Mouse (Mus musculus): Measurements from ENCODE around the gene Uck2.
A peak's percentile ranks its signal among the peaks of the same experiment; 100 is the strongest.

The Uck2 gene

DNA sequence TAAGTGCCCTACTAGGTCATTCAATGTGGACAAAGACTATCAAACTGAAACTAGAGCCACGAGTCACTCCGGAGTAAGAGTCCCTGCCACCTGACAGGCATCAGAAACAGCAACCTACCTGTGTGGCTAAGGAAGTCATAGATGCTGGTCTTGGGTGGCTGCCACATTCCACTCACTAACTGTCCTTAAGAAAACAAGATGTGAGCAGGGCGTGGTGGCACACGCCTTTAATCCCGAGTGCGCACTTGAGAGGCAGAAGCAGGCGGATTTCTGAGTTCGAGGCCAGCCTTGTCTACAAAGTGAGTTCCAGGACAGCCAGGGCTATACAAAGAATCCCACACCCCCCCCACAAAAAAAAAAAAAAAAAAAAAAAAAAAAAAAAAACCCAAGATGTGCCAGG lies 35.2 kb downstream of the Uck2 start:
- DNase-seq = no peak

DNA sequence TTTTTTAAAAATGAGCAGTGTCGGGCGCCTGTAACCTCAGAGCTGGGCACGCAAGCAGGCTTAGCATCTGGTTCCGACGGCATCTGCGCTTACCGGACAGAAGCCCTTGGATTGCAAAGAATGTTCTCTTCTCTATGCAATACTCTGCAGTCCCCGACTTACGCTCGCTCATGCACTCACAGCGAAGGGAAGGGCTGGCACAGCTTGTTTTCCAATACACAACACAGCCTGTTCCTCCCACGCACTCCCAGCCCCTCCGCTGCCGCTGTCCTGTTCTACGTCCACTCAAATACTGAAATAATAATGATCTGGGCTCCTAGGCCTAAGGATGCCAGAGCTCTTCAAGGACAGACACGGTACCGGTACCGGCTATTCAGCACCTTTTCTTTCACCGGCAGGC lies 35.9 kb downstream of the Uck2 start:
- DNase-seq = no peak

DNA sequence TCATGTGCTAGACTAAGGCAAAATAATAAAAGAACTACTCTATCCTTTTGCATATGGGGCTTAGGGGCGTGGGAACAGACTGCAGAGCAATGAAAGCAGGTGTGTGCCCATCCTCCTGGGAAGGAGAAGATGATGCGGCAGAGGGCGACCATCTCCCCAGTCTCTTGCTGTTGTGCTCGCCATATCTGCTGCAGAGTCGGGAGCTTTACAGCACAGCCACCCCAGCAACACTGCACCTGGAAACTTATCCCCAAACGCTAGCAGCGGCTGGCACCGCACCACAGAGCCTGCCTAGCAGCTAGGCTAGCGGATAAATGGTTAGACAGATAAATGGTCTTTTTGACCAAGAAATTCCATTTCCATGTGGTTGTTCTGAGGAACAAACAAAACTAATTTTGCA lies 37.2 kb downstream of the Uck2 start:
- peak; percentile 48 to 64 for DNase-seq

DNA sequence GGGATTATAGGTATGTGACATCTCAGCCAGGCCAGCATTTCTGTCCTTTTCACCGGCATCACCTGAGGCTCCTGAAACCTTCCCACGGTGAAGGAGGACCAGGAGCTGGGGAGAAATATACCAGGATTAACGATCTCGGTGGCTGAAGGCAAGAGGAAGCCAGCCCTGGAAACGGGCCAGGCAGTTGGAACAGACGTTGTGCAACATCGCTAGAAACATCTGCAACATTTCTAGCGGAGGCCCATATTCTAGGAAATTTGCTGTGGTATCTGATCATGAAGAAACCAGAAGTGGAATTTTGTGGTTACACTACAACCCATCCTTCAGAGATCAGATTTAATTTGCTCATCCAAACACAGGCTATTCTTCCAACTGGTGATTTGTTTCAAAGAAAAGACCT lies 38.1 kb downstream of the Uck2 start:
- DNase-seq = peak; percentile 34 to 38

DNA sequence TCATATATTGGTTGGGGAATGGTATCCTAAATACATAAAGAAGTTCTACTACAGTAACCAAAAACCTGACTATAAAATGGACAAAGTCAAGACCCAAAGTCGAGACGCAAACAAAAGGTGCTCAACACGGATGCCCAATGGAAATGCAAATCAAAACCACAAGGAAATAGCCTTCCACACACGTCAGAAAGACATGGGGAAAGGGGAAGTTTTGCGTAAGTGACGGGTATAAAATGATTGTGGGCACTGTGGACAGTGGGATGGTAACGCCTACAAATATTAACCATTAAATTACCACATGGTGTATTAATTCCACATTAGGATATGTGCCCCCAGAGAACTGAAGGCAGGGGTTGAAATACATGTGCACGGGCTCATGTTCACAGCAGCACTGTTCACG lies 38.8 kb downstream of the Uck2 start:
- no peak for DNase-seq

DNA sequence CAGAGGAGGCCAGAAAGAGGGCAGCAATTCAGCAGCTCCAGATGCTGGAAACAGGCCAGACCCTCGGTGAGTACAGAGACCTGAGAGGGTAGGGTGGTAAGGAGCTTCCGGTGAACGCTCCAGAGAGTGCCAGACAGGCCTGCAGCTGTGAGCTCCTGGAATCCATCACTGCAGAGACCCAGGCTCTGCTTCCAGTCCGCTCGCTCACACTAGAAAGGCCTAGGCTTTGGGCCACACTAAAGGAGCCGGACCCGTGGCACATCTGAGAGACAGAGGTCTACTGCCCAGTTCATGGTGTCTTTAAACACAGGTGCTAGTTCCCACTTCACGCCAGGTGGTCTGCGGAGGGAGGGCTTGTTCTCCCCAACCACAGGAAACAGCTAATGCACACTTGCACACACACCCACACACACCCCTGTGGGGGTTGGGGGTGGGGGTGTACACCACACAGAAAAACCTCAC lies 39.9 kb downstream of the Uck2 start:
- peak; percentile 83 to 87 for DNase-seq

DNA sequence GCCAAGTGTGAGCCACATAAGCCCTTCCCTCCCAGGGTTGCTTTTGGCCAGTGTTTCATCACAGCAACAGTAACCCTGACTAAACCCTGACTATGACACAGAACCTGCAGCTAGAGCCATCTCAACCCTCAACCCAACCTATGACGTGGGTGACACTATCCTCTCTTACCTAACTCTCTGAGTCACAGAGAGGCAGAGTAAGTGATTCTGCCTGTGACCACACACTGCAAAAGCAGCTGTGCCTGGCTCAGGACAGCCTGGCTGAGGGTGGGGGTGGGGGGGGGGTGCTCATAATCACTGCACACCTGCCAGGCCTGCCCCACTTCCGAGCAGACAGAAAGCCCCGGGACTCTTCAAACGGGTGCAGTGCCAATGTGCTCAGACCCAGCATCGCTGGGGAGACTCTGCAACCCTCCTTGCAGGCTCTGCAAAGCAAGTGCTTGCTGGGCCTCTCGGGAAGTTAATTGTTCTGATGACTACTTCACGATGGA lies 42.9 kb downstream of the Uck2 start:
- DNase-seq = peak; percentile 73 to 84

DNA sequence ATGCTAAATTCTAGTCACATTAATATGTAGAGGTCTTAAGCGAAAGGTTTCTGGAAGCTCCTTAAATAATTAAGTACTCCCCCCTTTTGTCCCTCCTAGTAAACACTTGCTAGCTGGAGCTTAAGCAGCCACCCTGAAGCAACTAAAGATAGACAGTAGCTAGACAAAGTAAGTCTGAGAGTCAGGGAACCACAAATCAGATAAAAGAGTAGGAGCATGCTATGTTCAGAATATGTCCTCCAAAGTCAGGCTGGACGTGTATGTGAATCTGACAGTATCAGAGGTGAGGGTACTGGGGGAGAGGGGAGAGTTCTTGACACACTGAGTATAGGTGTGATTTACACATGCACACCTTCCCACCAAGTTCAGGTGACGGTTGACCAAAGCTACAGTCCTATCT lies 43.6 kb downstream of the Uck2 start:
- DNase-seq = no peak

DNA sequence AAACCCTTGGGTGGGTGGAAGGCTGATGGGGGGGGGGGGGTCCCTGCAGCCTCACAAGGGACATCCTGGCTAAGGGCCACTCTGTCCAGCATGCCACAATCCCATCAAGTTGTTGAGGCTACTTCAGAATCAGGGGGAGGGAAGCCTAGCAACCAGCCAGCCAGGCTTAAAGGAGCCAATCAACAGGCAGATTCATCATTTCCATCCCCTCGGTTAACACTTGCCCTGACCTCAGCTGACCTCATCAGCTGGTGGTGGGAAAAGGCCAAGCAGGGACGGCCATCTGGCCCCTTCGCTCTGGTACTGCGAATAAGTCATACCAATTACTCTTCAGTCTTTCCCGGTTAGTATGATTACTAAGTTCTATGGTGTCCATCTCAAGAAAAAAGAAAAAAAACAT lies 44.8 kb downstream of the Uck2 start:
- DNase-seq = no peak

DNA sequence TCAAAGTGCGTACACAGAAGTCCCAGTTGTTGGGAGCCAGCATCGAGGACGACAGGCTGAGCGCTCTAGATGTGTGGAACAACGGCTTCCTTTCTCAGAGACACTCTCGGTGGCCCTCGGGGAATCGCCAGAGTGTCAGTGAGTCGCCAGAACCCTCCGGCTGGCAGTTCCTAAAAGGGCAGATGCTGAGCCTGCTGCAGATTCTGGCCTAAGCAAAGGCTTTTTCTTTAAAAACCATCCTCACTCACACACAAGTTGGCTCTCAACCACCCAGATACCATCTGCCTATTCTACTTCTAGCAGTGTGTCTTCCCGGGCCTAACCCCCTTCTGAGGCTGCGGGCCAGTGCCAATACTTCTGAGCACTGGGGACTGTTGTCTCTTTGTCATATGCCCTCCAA lies 45.2 kb downstream of the Uck2 start:
- DNase-seq = no peak

DNA sequence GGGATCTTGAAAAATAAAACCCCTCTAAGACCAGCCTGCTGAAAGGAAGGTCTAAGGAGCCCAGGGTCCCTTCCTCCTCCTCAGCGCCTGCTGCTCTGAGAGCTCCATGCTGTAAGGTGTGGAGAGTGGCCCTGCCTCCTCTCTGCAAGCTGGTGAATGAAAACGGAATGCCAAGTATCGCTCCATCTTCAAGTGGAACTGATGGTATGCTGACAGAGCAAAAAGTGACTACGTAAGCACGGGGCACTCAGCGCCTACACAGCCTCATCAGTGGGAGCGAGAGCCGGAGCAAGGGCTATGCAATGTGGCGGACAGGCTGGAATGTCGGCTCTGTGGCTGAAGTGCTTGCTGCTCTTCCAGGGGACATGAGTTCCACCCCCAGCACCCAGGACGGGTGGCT lies 47.3 kb downstream of the Uck2 start:
- DNase-seq = no peak

DNA sequence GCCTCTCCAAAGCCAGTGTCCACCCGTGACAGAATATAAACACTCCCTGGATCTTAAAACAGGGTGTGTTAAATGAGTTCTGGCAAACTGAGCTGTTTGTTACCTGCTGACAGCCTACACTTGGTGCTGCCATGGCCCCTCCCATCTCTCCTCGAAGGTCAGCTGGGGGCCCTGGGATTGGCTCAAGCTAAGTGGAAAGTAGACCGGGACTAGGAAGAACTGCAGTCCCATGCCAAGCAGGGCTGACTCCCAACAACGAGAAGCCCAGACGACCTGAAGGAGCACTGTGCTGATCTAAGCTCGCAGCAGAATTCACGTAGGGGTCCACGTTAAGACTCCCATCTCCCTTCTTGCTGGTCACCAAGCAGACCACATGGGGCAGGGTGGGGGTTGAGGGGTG lies 48.3 kb downstream of the Uck2 start:
- DNase-seq = no peak

DNA sequence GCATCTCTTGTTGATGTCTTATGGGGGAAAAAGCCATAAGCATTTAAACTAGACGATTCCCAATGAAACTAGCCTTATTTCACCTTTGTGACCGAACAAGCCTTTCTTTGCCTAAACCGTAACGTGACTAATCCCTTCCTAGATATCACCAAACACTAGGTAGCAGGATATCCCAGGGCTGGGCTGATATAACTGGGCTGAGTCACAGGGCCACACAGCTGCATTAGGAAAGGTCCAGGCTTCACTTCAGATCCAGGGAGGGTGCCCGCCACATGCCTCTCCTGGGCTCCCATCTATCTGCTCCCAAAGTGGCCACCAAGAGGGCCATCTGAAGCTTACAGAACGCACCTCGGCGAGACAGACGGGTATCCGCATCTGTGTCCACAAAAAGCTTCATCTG lies 50.8 kb downstream of the Uck2 start:
- DNase-seq = no peak

DNA sequence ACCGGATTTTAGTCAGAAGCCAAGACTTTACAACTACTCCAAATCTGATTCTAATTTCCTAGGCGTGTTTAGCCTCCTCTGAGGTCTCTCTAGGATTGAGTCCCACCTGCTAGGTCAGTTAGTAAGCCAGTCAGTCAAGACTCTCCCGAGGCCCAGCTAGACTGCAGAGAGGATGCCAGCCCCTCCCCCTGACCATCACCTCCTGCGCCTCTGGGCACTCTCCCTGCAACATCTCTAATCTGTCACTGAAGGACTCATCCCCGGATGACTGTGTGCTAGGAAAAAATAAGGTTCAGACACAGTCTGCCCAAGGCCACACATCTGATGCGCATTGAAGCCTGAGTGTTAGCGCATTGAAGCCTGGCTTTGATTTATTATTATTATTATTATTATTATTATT lies 52.2 kb downstream of the Uck2 start:
- DNase-seq = no peak

DNA sequence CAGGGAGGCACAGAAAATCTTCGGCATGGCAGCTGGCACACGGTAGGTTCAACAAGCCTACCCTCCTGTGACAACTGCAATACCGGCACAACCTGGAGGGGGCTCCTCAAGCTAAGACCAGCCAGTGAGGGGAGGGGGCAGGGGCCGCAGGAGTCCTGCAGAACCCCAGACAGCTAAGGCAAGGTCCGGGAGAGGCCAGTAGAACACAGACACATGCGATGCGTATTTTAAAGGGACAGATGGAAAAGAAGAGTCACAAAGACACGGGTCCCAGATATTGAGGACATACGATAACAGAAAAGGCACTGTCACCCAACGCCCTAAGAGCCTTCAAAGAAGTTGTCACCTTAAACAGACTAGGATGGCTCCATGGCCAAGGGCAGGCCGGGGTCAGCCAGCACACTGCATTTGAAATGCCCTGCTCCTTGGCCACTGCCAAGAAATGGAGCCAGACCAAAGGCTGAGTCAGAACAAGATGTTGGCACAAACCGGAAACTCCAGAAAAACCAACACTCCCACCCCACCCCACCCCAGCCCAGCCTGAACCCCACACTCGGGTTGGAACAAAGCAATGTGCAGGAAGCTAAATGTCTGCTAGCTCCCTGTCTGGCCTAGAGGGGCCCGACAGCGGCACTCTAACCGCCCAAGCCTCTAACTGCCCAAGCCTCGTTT lies 53.4 kb downstream of the Uck2 start:
- peak; percentile 65 to 68 for DNase-seq

DNA sequence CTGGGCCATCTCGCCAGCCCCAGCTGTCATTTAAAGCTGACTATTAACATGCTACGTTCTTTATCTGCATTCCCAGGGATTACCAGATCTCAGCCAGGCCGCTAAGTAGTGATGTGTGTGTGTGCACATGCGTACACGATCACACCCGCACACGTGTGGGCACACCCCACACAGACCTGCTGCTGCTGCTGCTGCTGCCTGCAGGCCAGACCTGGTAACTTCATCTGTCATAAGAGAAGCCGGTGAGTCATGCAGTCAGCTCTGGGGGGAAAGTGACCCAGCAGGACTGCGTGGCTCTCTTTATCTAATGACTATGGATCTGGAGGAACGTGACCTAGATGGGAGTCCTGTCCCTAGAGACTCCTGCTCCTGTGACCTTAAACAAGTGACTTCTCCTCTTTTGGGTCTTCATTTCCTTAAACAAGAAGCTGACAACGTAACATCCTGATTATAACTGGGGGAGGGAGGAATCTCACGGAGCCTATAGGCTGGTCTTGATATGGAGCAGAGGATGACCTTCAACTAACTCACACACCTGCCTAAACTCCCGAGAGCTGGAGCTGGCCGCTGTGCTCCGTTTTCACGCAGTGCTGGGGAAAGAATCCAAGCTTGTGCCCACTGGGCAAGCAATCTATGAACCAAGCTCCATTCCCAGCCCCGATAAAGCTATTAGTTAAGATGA lies 54.0 kb downstream of the Uck2 start:
- DNase-seq = no peak

DNA sequence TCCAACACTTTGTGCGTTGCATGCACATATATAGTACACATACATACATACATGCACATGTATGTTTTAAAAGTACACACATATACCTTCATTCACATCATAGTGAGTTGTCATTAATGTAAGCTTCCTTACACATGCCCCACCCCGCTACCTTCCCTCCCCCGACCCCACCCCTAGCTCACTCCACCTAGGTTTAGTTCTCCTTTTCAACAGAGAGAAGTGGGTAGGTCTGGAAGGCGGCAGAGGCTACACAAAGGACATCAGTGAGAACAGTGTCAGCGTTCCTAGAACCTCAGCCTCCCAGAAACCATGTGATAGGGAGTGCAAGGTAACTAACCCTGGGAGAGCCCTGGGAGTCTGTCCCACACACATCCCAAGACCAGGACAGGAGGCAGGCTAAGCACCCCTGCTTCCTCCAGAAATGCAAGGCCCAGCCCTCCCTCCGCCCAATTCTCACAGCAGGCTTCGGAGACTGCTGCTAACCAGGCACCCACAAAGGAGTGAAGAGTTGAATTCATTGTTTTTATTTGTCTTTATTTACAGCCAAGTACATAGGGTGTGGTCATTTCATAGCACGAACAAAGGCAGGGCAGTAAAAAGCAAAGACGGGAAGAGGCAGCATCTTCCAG lies 62.6 kb downstream of the Uck2 start:
- no peak for DNase-seq

DNA sequence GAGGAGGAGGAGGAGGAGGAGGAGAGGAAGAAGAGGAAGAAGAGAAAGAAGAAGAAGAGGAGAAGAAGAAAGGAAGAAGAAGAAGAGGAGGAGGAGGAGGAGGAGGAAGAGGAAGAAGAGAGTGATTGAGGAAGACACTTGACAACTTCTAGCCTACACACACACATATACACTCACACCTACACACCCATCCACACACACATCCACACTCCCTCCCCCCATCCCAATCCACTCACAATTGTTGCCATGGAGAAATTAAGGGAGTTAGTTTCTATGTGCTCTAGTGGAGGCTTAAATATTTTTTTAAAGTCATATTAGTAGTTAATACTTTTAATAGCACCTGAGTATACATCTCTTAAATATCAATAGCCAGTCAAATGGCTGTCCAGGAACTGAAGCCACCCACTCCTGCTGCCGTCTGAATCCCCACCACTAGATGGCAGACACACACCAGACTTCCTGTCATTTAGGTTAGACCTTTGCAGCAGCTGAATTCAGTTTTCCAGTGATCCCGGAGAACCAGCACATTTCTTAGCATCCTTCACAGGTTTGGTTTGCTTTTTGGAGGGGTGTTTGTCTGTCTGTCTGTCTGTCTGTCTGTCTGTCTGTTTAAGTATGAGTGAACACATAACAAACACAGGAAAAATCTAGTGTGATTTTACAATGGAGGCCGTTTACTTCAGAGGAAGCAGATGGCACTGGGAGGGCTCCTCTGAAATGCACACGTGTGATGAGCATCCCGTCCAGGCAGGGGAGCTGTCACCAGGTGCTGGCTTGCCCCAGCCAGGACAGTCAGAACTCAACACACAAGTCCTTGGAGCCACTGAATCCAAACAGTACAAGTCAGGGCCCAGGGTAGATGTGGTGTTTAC lies 64.6 kb downstream of the Uck2 start:
- DNase-seq = peak; percentile 76 to 82

DNA sequence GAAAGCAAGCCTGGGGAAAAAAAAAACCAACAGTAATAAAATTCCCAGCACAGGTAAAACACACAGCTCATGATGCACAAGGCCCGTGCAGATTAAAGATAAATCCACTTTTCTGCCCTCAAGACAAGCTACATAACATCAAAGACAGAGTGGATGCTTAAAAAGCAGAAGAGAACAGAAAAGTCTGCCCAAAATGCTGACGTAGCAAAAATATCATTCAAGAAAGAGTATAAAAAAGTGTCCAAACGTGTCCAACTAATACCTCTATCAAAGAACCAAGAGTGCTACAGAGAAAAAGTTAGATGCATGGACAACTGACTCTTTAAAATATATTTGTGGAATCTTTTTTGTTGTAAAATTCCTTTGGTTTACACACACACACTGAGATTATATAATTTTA lies 69.7 kb downstream of the Uck2 start:
- DNase-seq = no peak

DNA sequence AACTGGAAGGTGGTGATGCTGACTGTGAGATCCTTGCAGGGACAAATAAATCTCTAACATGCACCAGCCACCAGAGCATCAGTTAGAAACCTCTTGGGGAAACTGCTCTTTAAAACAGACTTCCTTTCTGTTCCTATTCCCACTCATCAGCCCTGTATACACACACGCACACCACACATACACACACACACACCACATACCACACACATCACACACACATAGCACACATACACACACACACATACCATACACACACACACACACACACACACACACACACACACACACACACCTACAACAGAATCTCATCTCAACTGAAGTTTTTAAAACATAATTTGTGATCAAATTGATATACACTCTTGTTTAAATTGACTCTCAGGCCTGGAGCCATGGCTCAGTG lies 72.4 kb downstream of the Uck2 start:
- DNase-seq = no peak

DNA sequence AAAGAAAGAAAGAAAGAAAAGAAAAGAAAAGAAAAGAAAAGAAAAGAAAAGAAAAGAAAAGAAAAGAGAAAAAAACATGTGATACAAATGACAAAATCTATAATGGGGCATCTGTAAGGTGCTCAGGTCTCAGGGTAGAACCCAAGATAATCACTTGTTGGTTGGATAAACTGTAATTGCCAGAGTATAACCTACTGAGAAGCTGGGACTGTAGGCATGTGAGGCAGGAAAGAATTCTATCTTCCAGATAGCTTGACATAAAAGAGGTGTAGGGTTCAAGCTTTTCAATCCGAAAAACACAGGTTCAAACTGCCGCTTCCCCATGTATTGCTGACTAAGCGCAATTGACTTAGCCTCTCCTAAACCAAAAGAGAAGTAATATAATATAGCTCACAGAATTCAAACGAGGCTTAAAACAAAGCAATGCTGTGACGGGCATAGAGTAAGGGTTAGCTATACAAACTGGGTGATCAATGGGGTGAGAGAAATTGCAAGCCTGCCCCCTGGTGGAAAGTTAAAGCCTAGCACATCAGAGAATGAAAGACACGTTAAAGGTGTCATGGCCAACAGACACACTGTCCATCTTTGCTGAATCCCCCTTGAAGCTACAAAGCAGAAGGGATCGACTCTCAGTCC lies 73.0 kb downstream of the Uck2 start:
- DNase-seq = peak in 1 of 2 experiments; percentile 37

DNA sequence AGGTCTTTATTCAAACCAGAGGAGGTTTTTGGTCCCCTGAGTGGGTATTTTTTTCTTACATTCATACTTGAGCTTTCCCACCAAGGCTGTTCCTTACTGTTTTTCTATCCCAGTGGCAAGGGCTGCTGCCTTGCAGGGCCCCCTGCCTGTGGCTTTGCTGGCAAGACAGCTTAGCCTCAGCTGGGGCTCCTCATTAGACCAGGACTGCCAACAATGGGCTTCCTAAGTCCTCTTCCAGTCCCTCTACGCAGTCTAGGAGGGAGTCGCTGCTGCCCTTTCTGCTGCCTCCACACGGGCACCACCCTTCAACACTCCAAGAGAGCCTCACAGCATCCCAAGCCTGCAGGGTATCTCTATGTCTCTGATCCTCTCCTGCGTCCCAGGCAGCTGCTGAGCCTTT lies 76.3 kb downstream of the Uck2 start:
- DNase-seq = no peak

All from thymus, postnatal 36 days (tissue).